Mouse (Mus musculus) thymus, postnatal 10 days (tissue): ENCODE measurements around the gene Stum.

Experiments
- DNase-seq, 2 experiments: peaks; one replicate each; pipeline ENCODE4 v3.0.0; 2021; ENCODE audit warnings: low spot score in 2 of 2

Gene Stum

GRCm38 (mm10) chr1:180428871-180429270, 54.4 kb downstream of the Stum start:
- DNase-seq, result no peak

GRCm38 (mm10) chr1:180428101-180428712, 55.1 kb downstream of the Stum start:
- peak in 1 of 2 experiments; percentile 77 for DNase-seq

DNA sequence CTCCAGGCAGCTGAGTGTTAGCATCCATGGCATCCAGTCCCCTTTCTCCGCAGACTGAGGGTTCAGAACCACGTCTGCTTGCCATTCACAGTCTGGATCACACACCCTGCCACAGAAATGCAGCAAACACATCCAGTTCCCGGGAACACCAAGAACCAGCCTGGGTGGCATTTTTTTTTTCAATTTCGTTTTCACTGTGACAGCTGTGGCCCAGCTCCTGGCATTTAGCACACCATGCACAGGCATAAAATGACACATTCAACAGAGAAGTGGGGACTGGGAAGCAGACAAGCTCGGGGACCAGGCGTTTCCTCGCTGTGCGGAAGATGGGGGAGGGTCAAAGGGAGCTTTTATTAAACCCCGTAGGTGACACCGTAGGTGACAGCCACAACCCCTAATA, 55.6 kb downstream of the Stum start:
- DNase-seq, result no peak

- DNase-seq, result no peak
These were observed 56.9 kb downstream of the Stum start for GRCm38 (mm10) chr1:180426405-180426804.

- no peak for DNase-seq
These were observed 59.4 kb downstream of the Stum start for GRCm38 (mm10) chr1:180423931-180424330.

DNA sequence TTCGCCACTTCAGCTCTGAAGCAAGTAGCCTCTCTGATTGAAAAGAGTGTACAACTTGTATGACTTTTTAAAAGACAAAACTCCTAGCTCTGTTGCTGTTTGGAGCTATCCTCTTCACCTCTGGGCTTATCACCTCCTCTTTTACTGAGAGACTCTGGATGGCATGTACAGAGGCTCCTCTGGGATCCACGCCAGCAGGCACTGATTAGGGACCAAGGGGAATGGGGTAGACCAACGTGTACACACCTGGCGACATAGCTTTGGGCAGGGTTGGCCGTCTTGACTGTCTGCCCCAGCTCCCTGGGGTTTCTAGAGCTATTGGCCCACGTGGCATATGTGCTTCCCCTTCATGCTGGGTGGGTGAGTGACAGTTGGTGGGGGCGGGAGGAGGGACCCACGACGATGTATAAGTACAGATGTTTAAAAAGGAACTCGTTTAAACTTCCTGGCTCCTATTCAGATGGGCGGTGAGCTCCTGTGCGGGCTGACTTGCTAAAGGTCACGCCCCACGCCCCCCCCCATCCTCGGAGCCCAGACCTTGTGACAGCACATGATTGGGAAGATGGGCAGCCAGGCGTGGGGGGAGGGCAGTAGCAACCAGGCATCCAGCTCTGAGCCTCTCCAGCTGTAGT, 60.2 kb downstream of the Stum start:
- DNase-seq, result no peak

DNA sequence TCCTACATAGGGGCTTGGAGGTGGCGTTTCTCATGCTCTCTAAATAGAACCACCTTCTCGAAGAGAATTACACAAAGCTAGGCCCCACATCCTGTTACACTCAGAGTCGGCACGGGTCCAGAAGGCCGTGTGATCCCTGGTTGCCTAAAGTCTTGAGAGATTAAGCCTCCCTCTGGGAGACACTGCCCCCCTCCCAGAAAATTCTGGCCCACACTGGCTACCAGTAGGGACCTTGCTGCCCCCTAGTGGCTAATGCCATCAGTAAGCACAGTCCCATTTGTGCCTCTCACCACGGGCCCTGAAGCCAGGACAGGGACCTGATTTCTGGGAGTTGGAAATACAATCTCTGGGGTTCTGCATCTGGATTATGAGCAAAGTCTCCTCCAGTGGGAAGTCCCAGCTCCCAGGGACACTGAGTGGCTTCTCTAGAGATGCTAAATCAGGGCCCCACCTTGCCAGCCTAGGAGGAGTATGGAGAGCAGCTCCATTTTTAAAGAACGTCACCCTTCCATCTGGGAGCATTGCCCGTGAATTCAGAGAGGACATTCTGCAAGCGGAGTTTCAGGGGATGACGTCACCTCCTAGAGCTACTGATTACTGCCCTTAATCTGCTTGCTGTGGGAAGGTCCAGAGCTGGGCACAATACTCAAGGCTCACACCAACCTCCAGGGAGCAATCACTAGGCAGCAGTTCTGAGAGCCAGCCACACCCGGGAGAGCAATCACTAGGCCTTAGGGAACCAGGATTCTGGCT, 61.1 kb downstream of the Stum start:
- DNase-seq, result peak in 1 of 2 experiments; percentile 72

- DNase-seq, result no peak
These were observed 62.0 kb downstream of the Stum start for GRCm38 (mm10) chr1:180421165-180421909.

GRCm38 (mm10) chr1:180420496-180421164, 62.7 kb downstream of the Stum start:
- no peak for DNase-seq

DNA sequence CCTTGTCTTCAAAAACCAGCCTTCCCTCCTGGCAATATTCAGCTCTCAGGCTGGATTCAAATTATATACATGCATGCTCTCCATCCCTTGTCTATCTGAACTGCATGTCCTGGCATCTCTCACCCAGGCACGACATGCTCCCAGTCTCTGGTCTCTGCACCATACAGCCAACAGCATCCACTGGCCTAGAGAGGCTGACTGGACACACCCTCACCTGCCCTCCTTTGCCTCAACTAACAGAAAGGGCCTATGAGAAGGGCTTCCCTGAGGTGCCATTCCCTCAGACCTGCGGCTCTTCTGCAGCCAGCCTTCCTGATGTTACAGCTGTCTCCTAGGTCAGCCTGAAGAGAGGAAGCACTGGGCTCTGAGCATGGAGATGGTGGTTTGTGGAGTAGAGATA, 64.2 kb downstream of the Stum start:
- no peak for DNase-seq

DNA sequence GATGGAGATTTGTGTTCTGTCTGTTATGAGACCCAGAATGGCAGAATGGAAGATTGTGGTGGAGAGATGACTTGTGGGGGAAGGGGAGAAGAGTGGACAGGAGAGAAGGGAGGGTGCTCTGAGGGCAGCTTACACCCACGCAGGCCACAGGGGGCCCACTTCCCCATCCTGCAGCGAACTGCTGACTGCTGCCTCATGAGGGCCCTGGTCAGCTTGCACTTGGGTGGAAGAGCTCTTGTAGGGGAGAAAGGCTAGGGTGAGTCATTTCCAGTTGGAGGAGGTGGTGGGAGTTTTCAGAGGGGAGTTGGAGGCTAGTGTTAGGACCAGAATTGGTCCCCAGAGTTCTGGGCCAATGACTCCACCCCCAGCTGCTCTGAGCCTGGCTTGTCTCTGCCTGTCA, 66.2 kb downstream of the Stum start:
- no peak for DNase-seq

DNA sequence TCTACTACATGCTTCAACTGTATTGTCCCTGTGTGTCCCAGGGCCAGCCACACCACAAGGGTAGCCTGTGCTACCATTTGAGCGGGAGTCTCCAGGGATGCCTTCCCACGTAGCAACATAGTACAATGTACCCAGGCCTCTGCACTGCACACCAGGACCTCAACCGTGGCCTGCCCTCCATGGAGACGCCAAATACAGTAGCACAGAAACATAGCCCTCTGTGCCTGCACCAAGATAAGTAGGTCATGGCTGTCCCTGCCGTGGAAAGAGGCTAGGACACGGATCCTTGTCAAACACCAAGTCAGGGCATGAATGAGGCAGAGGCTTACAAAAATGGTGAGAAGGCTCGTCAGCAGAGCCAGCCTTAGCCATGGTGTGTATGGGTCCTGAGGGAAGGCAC, 67.5 kb downstream of the Stum start:
- no peak for DNase-seq

- DNase-seq, result no peak
These were observed 68.2 kb downstream of the Stum start for GRCm38 (mm10) chr1:180415064-180415463.

DNA sequence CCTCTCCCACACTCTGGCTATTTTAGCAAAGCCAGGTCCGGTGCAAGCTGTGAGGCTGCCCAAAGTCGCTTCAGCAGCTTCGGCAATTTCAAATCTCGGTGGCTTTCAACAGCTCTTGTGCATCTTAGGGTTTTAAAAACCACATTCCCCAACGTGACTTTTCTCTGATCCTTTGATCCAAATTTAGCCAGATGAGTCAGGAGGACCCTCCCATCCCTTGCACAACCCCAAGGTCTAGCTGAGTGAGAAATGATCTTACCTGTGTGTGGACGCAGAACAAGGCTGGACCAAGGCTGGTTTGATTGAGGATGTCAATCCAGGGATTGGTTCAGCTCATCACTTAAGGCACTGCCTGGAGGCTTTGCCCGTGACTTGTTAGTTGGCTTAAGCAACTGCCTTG, 73.0 kb downstream of the Stum start:
- DNase-seq, result no peak

DNA sequence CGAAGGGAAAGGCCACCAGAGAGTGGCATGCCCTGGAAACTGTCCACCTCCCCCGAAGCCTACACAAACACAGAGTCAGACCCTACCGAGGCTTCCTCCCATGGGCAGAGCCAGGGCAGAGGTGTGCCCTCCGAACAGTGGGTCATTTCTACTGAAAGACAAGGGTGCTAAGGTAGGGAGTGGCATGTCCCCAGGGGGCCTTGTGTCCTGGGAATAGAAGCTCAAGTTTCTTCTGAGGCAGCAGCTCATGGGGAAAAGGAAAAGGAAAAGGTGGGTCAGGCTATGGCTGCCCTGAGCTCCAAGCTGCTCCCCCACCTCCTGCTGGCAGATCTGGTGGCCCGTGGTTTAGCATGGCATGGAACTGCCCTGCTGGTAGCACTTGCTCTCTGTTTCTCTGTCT, 73.5 kb downstream of the Stum start:
- DNase-seq, result no peak

- DNase-seq, result no peak
These were observed 74.5 kb downstream of the Stum start for GRCm38 (mm10) chr1:180408832-180409231.

DNA sequence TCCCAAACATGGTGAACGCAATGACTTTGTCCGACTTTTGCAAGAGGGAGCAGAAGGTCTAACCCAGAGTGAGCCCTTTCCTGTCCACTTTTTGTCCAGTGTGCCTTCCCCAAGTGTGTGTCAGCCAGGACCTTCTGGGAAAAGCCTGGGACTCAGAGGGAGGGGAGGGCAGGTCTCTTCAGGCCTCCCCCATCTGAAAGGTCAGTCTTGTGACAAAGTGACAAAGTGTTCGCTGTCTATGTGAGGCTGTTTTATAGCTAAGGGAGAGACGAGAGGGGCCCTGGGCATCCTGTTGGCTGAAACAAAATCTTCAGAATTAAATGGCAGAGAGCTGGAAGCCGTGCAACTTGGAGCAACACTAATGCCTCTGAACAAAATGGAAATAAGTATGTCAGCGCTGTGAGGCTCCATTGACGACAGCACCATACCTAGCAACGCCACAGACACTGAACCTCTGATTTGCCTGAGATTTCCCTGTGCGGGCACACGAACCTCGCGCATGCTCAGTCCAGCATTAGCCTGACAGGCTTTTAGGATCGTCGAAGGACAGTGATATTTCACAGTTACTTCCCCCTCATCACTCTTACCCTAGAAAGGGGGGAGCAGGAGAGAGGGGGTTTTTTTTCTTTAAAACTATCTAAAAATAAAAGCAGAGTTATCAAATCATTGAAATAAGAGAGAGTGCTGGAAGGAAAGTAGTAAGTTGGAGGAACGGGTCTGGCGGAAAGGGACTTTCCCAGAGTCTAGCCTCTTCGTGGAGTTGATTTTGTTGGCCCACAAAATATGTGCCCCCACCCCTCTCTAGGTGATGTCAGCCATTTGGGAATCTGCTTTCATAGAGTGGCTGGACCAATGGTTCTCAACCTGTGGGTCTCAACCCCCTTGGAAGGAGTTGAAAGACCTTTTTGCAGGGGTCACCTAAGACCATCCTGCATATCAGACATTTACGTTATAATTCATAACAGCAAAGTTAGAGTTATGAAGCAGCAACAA, 75.3 kb downstream of the Stum start:
- DNase-seq, result no peak

DNA sequence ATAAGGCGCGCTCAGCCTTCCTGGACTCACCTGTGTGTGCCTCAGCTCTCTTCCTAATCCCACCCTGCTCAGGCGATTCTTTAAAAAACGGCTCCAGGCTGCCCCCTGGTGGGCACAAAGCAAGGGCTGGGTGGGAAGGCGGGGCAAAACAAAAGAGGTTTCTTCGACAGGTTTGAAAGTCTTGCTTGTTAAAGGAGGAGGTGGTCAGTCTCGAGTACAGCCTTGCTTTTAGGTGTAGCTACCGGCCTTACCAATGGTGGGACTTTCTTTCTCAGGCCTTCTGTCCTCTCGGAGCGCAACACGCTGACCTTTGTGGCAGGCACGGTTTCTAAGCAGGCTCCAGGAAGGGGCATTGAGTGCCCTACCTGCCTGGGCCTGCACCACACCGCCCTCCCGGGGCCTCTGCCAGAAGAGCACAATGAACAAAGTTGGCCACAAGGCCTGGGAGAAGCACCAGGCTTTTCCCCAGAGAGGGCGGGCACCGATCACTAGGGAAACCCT, 76.1 kb downstream of the Stum start:
- DNase-seq, result peak; percentile 60 to 86

- DNase-seq, result no peak
These were observed 76.8 kb downstream of the Stum start for GRCm38 (mm10) chr1:180406336-180407035.
